Mouse (Mus musculus): Measurements from ENCODE around the gene Atmin.

DNA sequence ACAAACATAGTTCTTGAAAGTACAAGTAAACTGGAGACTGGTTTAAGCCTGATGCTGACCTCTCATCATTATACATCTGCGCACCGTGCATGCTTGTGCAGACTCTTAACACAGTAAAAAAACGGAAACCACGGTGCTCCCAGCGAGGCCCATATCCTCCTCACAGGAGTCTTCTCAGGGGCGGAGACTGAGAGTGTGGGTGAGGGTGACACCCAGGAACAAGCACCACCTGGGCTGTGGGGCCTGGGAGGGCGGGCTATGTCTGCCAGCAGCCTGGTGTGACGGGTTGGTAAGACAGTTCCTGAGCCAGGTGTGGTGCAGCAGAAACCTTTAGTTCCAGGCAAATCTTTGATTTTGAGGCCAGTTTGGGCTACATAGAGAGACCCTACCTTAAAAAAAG, 9.2 kb downstream of the Atmin start:
- TF ChIP-seq CTCF (IDR thresholded peaks at IDR 0.05) (no peak), EP300 (IDR thresholded peaks at IDR 0.05) (no peak)
